Mouse (Mus musculus) liver, embryonic 12.5 days (tissue): Measurements from ENCODE around the gene Nrgn. TPM values are rescaled to one million over a fixed set of nuclear protein-coding genes. Genes with fewer than 3 reads are reported as not detected.

Experiments used
- polyA plus RNA-seq: library from polyadenylated mRNA; unstranded; fragments of >200 nt; fragmentation: Nextera tagmentation; extraction: Ambion mirVana; gene quantifications from 2 replicates; pipeline ENCODE4 v1.2.1, GENCODE M21; 2016

Nrgn gene
- polyA plus RNA-seq, 1 experiment from 2014 or later = 23.4 TPM

Other genes starting within 250 kb of the Nrgn start
- 5.6 and 6.9 TPM in 2 replicates for gene Ccdc15, start 204.5 kb downstream of the Nrgn start, polyA plus RNA-seq
- gene Hepacam, start 185.6 kb downstream of the Nrgn start, polyA plus RNA-seq = 0.05 TPM in 1 of 2 replicates, not detected in the other
- 4.4 and 5.1 TPM in 2 replicates for gene Robo4, start 151.0 kb downstream of the Nrgn start, polyA plus RNA-seq
- 0.25 and 0.26 TPM in 2 replicates for gene Robo3, start 119.7 kb downstream of the Nrgn start, polyA plus RNA-seq
- gene Msantd2, start 63.6 kb downstream of the Nrgn start, polyA plus RNA-seq = 11.3 and 11.8 TPM in 2 replicates
- gene Esam, start 24.8 kb downstream of the Nrgn start, polyA plus RNA-seq = 22.0 and 22.8 TPM in 2 replicates
- gene Vsig2, start 13.6 kb downstream of the Nrgn start, polyA plus RNA-seq = 0.29 and 0.76 TPM in 2 replicates
- 5.6 and 5.7 TPM in 2 replicates for gene Siae, start 2.8 kb upstream of the Nrgn start, polyA plus RNA-seq
- gene Spa17, start 60.8 kb upstream of the Nrgn start, polyA plus RNA-seq = 2.8 and 4.0 TPM in 2 replicates
- gene Tbrg1, start 104.4 kb upstream of the Nrgn start, polyA plus RNA-seq = 80.0 and 80.6 TPM in 2 replicates
- gene Panx3, start 116.3 kb upstream of the Nrgn start, polyA plus RNA-seq = not detected in 2 replicates
- gene Olfr160, start 163.3 kb upstream of the Nrgn start, polyA plus RNA-seq = not detected in 2 replicates
- not detected in 2 replicates for gene Olfr874, start 192.2 kb upstream of the Nrgn start, polyA plus RNA-seq
- gene Olfr875, start 219.0 kb upstream of the Nrgn start, polyA plus RNA-seq = not detected in 2 replicates